Mouse (Mus musculus) left cerebral cortex, adult 18-20 months (tissue): ENCODE results near the gene Ubr2. TPM values are rescaled to one million over a fixed set of nuclear protein-coding genes. Genes with fewer than 3 reads are reported as not detected.

Experiments
- DNase-seq, 2 experiments: peaks; one replicate each; pipeline ENCODE4 v3.0.0; 2021 to 2022; ENCODE audit warnings: low spot score in 2 of 2, mixed read lengths in 1 of 2
- long read RNA-seq, 2 experiments: library from polyadenylated mRNA; stranded (forward); transcript quantifications; one replicate each; pipeline ENCODE4 v2.0.0; 2021
- total RNA-seq, 2 experiments: library from RNA; stranded (reverse); gene quantifications; 2 replicates each; pipeline ENCODE4 v1.2.3; 2021

Ubr2 gene
- 10 to 100 TPM; 54.7 to 55.3 TPM for total RNA-seq
- long read RNA-seq, experiment 1, partial matches to known transcripts = 6 of 13 reads
- long read RNA-seq, experiment 1, other reads (novel, unspliced or antisense) = 7 of 13 reads
- long read RNA-seq, experiment 2, partial matches to known transcripts = 7 of 8 reads
- long read RNA-seq, experiment 2, other reads (novel, unspliced or antisense) = 1 of 8 reads

DNA sequence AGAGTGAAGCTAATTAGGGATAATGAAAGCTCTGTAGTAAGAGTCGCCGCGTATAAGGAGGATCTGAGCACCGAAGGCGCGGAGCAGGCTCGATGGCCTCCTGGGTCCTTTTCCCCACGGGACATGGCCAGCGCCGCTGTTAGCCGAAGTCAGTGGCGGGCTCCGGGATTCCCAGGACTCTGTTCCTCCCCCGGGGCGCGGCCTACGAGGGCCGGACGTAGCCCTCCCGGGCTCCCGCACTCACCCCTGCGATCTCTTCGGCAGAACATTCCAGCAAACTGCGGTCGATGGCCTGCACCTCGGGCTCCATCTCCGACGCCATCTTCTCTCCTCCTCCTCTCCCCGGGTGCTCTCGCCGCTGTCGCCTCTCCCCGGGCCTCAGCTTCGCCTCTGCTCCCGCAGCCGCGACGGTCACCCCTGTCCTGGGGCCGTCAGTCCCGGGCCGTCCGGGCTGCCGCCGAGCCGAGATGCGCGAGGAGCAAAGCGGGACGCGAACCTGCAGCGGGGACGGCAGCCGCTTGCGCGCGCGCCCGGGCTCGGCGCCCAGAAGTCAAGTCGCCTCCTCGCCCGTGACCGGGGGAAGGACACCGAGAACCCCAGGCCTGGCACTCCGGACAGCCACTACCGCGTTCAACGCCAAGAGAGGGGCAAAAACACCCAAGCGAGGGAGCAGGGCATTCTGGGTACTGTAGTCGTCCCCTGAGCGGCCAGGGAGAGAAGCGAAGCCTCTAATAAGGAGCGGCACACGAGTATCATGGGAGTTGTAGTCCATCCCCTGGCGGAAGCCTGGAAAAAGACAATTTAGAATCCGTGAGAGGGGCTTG, at the start of gene Ubr2:
TSS of gene Ubr2 (minus strand) at position 659 of the 824 bp plus-strand sequence.
- DNase-seq = peak; percentile 89

DNA sequence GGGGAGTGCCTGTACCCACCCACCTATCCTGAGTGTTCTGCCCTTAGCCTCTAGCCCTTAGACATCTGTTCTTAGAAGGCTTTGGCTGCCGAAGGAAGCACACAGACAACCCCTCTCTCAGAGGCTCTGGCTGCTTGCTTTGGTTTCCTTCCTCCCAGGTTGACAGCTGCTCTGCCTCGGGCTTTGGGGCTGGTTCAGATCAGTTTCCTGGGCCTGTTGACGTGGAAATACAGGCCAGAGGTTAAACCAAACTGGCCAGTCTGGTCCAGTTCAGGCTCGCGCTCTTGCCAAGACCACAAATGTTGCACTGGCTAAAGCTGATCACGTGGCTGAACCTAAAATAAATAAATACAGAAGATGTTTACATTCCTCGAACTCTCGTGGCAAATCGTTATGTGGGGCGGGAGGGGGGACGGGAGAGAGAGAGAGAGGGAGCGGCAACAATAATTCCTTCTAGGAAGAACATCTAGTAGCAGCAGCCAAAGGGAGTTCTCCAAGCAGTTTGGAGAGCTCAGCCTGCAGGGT, 49.5 kb upstream of the Ubr2 start:
- DNase-seq = no peak

DNA sequence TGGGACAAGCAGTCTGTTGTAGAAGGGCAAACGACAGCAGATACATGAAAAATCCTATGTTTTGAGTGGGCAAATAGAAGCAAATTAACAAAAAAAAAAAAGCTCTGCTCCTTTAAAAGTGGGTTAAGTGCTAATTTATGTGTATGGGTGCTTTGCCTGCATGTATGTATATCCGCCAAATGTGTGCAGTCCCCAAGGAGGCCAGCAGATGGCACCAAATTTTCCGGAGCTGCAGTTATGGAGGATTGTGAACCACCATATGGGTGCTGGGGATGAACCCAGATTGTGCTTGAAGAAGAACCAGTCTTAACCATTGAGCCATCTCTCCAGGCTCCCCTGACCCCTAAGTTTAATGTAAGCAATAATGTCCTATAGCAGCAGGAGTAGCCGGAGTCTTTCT, 47.6 kb upstream of the Ubr2 start:
- DNase-seq = no peak

DNA sequence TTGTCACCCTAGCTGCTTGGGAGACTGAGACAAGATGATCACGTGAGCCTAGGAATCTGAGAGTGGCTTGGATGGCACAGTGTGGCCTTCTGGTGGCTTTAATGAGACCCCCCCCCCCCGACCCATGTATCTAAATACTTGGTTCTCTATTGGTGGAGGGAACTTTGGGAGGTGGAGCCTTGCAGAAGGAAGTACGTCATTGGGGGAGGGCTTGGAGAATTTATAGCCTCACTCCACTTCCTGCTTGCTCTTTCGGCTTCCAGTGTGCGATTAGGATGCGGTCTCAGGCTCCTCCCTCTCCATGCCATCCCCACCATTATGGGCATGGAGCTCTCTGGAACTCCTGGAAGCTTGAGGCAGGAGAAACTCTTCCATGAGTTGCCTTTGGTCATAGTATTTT, 46.1 kb upstream of the Ubr2 start:
- no peak for DNase-seq

DNA sequence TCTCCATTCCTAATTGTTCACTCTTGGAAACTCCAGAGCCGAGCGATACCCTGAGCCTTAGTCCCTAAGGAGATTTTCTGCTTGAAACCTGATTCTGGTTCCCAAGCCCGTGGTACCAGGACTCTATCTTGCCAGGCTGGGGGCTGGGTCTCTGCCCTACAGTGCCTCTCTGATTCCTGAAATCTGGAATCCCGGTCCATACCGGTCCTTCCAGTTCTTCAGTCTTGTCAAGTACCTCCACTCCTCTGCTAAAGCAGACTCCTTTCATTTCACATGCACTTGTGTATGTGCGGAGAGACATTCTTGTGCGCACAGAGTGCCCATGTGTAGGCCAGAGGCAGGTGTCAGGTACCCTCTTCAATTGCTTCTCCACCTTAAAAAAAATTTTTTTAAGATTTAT, 44.8 kb upstream of the Ubr2 start:
- DNase-seq = no peak

DNA sequence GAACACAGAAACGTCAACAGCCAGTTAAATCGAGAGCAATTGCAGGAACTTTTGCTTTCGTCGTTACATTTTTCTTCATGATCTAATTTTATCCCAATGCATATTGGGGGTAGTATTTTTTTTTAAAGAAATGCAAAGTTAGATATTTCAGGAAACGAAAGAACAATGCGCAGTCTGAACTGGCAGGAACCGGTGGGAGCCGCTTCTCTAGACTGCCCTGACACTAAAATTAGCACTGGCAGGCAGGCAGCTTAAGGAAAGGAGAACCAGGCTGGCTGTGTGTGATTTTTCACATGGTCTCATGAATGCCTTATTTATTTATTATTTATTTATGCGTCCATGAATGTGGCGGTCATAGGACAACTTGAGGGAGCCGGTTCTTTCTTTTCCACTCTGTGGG, 44.3 kb upstream of the Ubr2 start:
- DNase-seq = peak in 1 of 2 experiments; percentile 27

DNA sequence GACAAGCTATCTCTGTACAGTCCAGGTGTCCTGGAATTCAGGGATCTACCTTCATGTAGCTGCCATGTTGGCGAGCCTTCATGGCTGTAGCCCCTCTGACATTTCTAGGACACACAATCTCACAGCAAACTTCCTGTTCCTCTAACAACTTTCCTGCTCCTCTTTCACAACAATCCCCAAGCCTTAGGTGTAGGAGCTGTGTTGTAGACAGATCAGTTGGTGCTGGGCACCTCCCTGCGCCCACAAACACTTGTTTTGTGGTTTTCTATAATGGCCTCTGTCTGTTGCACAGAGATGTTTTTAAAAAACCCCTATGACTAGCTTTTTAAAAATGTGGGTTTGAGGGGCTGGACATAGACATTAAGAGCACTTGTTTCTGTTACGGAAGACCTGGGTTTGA, 40.3 kb upstream of the Ubr2 start:
- no peak for DNase-seq

DNA sequence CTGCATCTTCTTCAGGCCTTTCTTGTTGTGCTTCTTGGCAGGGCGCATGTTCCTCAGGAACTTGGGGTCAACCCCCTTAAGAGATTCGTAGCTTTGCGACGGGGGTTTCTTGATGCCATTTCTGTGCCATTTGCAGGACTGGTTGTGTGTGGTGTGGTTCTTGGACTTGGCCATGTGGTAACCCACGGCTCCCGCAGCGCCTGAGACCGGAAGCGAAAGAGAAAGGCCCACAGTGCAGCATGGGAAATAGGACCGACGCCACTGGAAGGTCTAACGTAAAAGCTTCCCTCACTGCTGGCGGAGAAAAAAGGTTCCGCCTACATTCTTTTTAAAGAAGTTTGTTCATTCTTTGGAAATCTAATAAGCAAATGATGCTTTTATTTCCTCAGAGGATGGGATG, 32.5 kb upstream of the Ubr2 start:
- DNase-seq = no peak

DNA sequence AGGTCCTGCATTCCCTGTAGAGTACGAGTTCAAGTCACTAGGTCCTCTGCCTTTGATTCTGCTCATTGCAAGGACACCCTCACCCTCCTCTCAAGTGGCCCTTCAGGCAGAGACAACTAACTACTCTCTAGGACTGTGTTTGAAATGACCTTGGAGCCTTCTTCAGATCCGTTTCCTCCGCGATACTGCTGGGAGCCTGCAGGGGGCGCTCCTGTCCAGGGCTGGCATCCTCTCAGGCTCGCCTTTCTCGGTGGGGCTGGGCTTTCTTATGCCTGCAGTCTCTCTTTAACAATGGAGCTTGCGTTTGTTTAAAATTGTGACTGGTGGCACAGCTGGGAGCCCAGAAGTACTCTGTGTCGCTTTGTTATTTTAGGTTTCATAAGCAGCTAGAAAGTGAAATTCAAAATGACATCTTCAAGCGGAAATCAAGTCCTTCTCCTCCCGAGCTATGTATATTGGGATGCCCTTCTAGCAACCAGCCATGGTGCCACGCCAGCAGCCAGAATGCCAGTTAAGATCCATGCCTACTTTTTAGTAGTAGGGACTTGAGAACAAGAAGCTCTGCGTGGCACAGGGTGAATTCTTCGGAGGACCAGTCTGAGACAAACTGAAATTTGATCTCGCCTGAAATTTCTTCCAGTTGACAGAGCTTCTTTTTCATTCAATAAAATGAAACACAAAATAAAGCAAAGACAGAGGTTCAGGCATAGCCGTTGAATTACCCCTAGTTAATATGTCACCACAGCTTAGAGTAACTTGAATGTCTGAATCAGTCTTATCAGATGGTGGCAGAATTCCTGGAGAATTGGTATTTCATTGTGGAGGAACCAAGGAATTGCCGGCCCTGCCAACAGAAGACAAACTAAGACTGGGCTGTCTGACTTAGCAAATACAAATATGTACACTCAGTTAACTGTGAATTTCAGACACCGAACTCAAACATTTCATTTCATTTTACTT, 28.8 kb upstream of the Ubr2 start:
- peak; percentile 93 to 95 for DNase-seq

DNA sequence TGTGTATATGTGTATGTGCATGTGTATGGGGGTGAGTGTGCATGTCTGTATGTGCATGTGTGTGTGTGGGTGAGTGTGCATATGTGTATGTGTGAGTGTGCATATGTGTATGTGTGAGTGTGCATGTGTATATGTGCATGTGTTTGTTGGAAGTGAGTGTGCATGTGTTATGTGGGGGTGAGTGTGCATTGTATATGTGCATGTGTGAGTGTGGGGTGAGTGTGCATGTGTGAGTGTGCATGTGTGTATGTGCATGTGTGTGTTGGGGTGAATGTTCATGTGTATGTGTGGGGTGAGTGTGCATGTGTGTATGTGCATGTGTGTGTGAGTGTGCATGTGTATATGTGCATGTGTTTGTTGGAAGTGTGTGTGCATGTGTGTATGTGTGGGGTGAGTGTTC, 24.2 kb upstream of the Ubr2 start:
- no peak for DNase-seq

DNA sequence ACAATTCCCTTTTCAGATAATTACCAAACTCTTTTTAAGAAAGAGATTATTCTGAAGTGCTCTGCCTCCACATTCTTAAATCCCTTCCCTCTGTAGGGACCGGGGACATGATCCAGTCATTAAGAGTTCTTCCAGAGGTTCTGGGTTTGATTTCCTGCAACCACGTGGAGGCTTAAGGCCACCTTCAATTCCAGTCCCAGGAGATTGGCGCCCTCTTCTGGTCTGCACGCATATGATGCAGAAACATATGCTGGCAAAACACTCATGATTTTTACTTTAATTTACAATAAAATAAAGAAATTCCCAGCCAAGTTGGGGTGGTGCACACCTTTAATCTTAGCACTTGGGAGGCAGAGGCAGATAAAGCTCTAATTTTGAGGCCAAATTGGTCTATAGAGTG, 23.3 kb upstream of the Ubr2 start:
- peak; percentile 50 to 70 for DNase-seq

DNA sequence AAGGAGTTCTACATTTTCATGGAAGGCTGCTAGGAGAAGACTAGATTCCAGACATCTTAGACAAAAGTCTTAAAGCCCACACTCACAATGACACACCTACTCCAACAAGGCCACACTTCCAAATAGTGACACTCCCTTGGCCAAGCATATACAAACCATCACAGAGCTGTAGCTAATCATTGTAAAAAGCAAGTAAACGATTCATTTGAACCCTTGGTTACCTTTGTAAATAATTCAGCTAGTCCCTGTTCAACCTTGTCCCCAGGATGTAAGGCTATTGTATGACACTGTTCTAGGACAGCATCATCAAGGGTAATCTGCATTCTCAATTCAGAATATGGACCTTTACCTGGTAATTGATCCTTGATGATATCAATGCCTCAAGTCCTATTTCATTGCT, 14.4 kb upstream of the Ubr2 start:
- DNase-seq = no peak

DNA sequence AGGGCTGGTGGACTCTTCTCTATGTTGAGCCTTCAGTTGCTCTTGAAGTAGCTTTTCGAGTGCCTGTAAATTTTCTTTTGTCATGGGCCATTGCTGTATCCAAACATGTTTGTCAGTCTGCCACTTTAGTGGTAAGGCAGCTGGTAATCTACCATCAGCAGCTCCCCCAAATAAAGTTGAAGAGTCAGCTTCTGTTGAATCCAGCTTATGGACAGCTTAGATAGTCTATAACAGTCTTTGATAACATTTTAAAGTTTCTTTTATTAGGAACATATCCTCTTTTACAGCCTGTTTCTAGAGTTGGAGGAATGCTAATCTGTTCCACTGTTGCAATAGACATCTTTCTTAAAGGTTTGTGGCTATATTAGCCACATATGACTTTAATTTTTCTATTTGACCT, 13.0 kb upstream of the Ubr2 start:
- no peak for DNase-seq

DNA sequence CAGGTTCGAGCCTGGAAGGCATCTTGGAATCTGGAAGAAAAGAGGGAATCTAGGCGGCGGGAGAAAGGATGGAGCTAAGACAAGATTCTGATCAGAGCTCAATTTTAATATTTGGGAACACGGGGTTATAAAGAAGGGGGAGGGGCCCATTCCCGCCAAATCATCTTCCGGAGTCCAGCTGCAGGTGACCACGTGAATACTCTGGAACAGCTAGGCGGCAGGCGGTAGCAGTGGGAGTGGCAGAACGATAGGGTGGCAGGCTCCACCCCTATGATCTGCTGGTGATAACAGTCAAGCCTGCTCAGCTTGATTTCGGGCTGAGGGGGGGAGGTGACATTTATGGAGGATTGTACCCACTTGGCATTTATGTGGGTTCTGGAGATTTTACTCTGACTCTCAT, 2.5 kb upstream of the Ubr2 start:
- no peak for DNase-seq

DNA sequence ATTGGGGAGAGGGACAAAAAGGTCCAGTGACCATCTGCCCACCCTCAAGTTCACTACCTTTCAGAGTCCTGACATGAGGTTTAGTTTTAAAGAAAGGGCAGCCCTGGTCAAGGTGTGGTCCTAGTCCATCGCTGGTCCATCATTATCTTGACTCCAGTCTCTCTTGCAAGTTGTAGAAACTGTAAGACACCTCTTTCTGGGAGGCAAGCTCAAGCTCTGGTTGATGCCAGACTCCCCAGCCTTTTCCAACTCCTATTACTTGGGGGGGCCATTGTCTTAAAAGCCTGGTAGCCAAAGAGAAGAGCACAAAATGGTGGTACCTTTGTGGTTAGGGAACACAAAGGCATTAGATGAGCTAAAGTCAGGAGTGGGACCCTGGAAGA, 1.3 kb upstream of the Ubr2 start:
- no peak for DNase-seq

DNA sequence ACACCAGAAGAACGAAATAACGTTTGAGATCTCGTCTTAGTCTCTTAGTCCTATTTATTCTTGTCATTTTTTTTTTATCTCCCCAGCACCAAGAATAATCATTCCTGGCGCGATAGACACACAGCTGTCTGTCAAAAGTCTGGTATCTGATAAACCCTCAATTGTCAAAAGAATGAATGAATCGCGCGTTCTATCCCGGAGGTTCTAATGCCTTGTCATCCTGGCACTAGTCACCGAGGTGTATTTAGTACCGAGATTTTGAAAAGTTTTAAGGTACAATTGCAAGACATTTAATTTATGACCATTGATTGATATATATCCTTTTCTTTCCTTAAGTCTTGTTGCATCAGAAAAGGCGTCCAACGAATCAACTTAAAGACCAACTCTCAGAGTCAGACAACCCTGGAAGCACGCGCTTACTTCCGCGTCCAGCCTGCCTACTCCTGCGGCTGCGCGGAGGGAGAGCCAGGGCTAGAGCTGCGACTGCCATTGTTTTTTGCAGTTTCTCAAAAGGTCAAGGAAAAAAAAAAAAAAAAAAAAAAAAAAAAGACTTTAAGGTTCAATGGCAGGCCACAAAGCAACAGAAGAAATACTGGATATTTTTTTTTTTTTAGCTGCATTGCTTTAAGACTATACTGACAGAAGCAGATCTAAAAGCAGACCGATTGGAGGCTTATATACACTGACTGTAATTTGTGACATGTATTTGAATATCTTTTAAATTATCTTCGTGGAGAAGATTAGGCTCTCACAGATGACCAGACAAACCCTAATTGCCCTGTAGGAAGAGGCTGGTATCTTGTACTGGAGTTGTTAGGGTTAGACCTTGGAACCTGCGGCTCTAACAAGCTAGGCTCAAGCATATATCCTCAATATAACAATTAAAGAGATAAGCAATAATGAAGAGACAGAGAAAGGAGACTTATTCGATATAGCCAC, 635 bp upstream of the Ubr2 start:
- DNase-seq = peak; percentile 67 to 76

DNA sequence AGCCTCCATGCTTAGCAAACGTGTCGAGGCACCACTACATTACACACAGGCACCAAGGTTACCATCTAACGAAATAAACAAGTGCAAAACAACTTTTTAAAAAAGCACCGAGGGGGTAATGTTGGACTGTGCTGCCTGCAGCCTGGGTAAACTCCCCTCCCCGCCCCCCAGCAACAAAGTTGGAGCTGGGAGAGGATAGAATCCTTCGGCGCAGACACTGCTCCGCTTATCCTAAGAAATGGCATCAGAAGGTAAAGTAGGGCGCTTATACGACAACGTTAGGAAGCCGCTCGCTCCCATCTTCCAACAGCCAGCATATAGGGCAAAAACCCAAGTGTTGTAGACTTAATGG, 834 bp downstream of the Ubr2 start:
- DNase-seq = peak in 1 of 2 experiments; percentile 15

DNA sequence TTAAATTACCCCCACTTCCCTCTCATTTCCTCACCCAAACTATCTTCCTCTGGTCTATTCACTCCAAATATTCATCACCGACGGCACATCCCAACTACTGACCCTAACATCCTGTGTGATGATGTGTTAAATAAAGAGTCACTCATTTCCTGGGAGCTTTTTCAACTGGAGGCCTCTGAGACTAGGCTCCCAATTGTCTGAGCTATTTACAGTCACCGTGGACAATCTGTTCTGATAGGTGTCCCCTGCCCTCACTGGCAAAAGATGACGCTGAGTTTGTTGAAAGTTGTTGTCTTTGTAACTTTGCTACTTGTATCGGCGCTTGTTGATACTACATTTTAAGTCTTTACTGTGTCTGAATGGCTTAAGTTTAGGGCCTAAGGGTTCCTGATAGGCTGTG, 1.3 kb downstream of the Ubr2 start:
- DNase-seq = no peak

DNA sequence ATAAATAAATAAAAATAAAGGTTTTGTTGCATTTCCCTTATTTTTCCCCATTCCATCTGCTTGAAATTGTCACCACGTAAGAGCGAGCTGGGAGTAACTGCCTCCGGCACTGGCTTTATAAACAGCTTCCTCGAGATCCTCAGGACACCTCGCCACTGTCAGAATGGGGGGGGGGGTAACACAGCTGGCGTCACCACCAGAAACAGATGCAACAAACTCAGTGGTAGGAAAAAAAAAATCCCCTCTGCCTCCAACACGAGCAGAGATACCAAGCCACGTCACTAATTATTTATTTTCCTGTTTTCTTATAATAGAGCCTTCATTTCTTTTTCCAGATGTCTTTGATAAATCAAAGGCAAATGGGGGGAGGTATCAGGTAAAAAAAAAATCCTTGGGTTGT, 1.9 kb downstream of the Ubr2 start:
- DNase-seq = no peak

DNA sequence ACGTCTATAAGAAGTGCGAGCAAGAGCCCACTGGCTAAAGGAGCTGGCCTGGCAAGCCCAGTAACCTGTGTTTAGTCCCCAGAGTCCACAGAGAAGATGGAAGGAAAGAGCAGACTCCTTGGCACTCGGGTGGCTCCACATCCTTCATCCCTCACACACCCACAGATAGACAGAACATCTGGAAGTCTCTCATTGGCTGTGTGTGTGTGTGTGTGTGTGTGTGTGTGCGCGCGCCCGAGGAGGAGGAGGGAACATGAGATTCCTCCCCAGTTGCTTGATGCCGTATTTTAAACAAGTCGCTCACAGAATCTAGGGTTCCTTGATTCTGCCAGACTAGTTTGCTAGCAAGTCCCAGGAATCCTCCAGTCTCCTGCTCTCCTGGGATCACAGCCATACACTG, 3.6 kb downstream of the Ubr2 start:
- no peak for DNase-seq
